Mouse (Mus musculus) C2C12 (cell line): ENCODE results near the gene Aimp2. TPM values are rescaled to one million over a fixed set of nuclear protein-coding genes. Genes with fewer than 3 reads are reported as not detected.

Source experiments
- H3K27me3 ChIP-seq: one replicate; pipeline ENCODE4 v1.6.1; 2011; ENCODE audit not compliant: control insufficient read depth, insufficient read depth, insufficient read length
- H3K36me3 ChIP-seq: one replicate; pipeline ENCODE4 v1.6.1; 2011; ENCODE audit not compliant: control insufficient read depth, insufficient read depth
- H3K4me3 ChIP-seq: one replicate; pipeline ENCODE4 v1.5.1; 2011; ENCODE audit warnings: mild to moderate bottlenecking, control low read depth; ENCODE audit not compliant: poor library complexity, insufficient read depth, severe bottlenecking
- H3K79me2 ChIP-seq: one replicate; pipeline ENCODE4 v1.6.1; 2011; ENCODE audit not compliant: control insufficient read depth, insufficient read depth
- H3K79me3 ChIP-seq: one replicate; pipeline ENCODE4 v1.6.1; 2011; ENCODE audit warnings: low read depth, control low read depth
- H3ac ChIP-seq: one replicate; pipeline ENCODE3; 2011; ENCODE audit warnings: low read depth; ENCODE audit not compliant: control insufficient read depth, insufficient read length
- CEBPB ChIP-seq: IDR thresholded peaks from one replicate; pipeline ENCODE4 v1.6.1; 2011; ENCODE audit warnings: low read depth, mild to moderate bottlenecking, control low read depth, moderate library complexity
- CTCF ChIP-seq: IDR thresholded peaks from one replicate; pipeline ENCODE4 v1.5.1; 2011; ENCODE audit not compliant: control insufficient read depth, insufficient read depth, insufficient read length
- FOSL1 ChIP-seq: IDR thresholded peaks from one replicate; pipeline ENCODE4 v1.8.0; 2011; ENCODE audit warnings: mild to moderate bottlenecking, low read length; ENCODE audit not compliant: poor library complexity, insufficient read depth, severe bottlenecking
- MAX ChIP-seq: IDR thresholded peaks from one replicate; pipeline ENCODE4 v1.6.1; 2011; ENCODE audit warnings: mild to moderate bottlenecking, control low read depth
- MYOD1 ChIP-seq: IDR thresholded peaks from one replicate; pipeline ENCODE4 v1.6.1; 2011; ENCODE audit warnings: low read depth; ENCODE audit not compliant: control insufficient read depth, insufficient read length
- MYOG ChIP-seq: IDR thresholded peaks from one replicate; pipeline ENCODE4 v1.6.1; 2011; ENCODE audit not compliant: control insufficient read depth, insufficient read length; ENCODE audit errors: extremely low read depth
- USF1 ChIP-seq: IDR thresholded peaks from one replicate; pipeline ENCODE4 v1.6.1; 2011; ENCODE audit warnings: low read depth, mild to moderate bottlenecking, control low read depth, moderate library complexity
- polyA plus RNA-seq: library from polyadenylated mRNA; unstranded; fragments of >200 nt; fragmentation: generic; extraction: Trizol; gene quantifications from one replicate; pipeline ENCODE4 v1.2.1, GENCODE M21; 2012; ENCODE audit warnings: missing spikeins

Aimp2 gene
- polyA plus RNA-seq, 1 experiment = 158 TPM

DNA sequence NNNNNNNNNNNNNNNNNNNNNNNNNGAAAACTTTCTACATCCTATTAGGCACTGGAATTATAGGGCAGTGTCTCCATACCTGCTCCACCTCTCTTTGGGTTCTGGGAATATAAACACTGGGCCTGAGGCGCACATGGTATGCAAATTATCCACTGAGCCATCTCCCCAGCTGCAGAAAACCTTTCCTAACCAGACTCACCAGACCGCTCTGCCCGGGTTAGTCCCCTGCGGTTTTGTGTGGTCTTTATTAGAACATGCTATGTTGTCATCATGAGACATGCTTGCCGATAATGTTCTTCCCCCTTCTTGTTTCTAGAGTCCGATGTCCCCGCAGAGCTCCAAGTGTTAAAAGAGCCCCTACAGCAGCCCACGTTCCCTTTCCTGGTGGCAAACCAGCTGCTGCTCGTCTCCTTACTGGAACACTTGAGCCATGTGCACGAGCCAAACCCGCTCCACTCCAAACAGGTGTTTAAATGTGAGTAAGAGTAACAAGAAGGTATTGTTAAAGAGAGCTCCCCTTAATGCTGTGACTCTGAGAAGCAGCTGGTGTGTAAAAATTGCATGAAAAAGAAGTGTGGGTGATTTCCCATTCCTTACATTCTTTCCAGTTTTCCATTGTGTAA is 38.0 kb downstream of the Aimp2 start:
- H3K36me3 ChIP-seq = peaks cover 23% of the 10 kb centered on the region

More for the DNA sequence above, 38.0 kb downstream of the Aimp2 start:
- H3K4me3 ChIP-seq = no peak overlapping the region
- no peaks in the 10 kb centered on the region for H3K79me3 ChIP-seq
- no peaks in the 10 kb centered on the region for H3K27me3 ChIP-seq
- no peaks in the 10 kb centered on the region for H3K79me2 ChIP-seq
- TF ChIP-seq CTCF = no peak
- TF ChIP-seq MYOG = no peak
- TF ChIP-seq CEBPB = no peak
- TF ChIP-seq FOSL1 = no peak
- no peak for TF ChIP-seq USF1
- no peak for TF ChIP-seq MAX
- TF ChIP-seq MYOD1 = no peak
- H3ac ChIP-seq = no peak overlapping the region

Other genes with a start within 250 kb of the Aimp2 start
- gene Usp42, start 177.6 kb downstream of the Aimp2 start, polyA plus RNA-seq = 4.8 TPM
- 13.9 TPM for gene Eif2ak1, start 92.1 kb downstream of the Aimp2 start, polyA plus RNA-seq
- gene Ankrd61, start 12.2 kb downstream of the Aimp2 start, polyA plus RNA-seq = 0.18 TPM
- gene Pms2, start 117 bp upstream of the Aimp2 start, polyA plus RNA-seq = 7.0 TPM
- 0.25 TPM for gene Gm42421, start 18.3 kb upstream of the Aimp2 start, polyA plus RNA-seq
- not detected for gene Rsph10b, start 23.2 kb upstream of the Aimp2 start, polyA plus RNA-seq
- gene Ccz1, start 105.0 kb upstream of the Aimp2 start, polyA plus RNA-seq = 35.0 TPM
- not detected for gene Ocm, start 116.8 kb upstream of the Aimp2 start, polyA plus RNA-seq
- gene Lmtk2, start 190.6 kb upstream of the Aimp2 start, polyA plus RNA-seq = 4.9 TPM